Mouse (Mus musculus): Measurements from ENCODE around the gene Slc15a3. TPM values are rescaled to one million over a fixed set of nuclear protein-coding genes. Genes with fewer than 3 reads are reported as not detected.

Gene Slc15a3
- total and polyA plus RNA-seq, 3 experiments = not detected

DNA sequence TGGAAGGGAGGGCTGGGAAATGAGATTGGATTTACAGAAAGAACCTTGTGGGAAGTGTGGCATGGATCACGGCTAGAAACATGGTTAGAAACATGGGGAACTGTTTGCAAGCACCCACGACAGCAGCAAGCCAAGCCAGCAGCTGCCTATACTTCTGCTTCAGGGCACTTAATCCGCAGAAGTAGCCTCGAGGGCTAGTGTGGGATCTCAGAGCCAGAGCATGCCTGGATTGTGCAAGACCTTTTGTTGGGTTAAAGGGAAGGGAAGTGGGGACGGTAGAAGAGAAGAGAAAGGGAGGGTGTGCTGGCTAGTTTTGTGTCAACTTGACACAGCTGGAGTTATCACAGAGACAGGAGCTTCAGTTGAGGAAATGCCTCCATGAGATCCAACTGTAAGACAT lies 35.8 kb upstream of the Slc15a3 start:
- Histone ChIP-seq H3K27me3 (ENCODE audit: control insufficient read depth in 1 of 2, insufficient read depth in 2 of 2, low read length in 2 of 2) (peaks cover 2 to 6% of the 10 kb centered on the region in 2 experiments; a peak in 3 of 4 replicates), H3K9me3 (replicated peaks; ENCODE audit: insufficient read depth, low read length) (no peaks in the 10 kb centered on the region), H3K4me3 (ENCODE audit: control insufficient read depth in 1 of 2, insufficient read depth in 1 of 2, low read depth in 2 of 2, low read length in 2 of 2) (no peak overlapping the region), H3K79me2 (ENCODE audit: control insufficient read depth, insufficient read depth, low read length, poor library complexity) (no peaks in the 10 kb centered on the region), H3K27ac (ENCODE audit: control insufficient read depth, low read depth, low read length) (no peak overlapping the region), H3K36me3 (ENCODE audit: control insufficient read depth in 1 of 2, insufficient read depth in 2 of 2, low read length in 2 of 2) (no peaks in the 10 kb centered on the region), H3K9ac (ENCODE audit: control insufficient read depth, low read depth, low read length, poor library complexity, severe bottlenecking) (no peak overlapping the region), H3K4me1 (ENCODE audit: control insufficient read depth in 1 of 2, insufficient read depth in 2 of 2, low read length in 2 of 2) (no peaks in the 10 kb centered on the region)
- DNase-seq (ENCODE audit: low read depth, low spot score) = no peak
- TF ChIP-seq ELF1 (IDR thresholded peaks at IDR 0.05; ENCODE audit: low read depth, low read length) (no peak), USF2 (IDR thresholded peaks at IDR 0.05; ENCODE audit: borderline replicate concordance in 1 of 2, insufficient read depth in 1 of 2, low read depth in 1 of 2, low read length in 2 of 2) (no peak), ETS1 (IDR thresholded peaks at IDR 0.05; ENCODE audit: low read depth, low read length) (no peak), HCFC1 (IDR thresholded peaks at IDR 0.05; ENCODE audit: low read depth, low read length) (no peak), SMC3 (IDR thresholded peaks at IDR 0.05; ENCODE audit: low read depth, low read length) (no peak)

DNA sequence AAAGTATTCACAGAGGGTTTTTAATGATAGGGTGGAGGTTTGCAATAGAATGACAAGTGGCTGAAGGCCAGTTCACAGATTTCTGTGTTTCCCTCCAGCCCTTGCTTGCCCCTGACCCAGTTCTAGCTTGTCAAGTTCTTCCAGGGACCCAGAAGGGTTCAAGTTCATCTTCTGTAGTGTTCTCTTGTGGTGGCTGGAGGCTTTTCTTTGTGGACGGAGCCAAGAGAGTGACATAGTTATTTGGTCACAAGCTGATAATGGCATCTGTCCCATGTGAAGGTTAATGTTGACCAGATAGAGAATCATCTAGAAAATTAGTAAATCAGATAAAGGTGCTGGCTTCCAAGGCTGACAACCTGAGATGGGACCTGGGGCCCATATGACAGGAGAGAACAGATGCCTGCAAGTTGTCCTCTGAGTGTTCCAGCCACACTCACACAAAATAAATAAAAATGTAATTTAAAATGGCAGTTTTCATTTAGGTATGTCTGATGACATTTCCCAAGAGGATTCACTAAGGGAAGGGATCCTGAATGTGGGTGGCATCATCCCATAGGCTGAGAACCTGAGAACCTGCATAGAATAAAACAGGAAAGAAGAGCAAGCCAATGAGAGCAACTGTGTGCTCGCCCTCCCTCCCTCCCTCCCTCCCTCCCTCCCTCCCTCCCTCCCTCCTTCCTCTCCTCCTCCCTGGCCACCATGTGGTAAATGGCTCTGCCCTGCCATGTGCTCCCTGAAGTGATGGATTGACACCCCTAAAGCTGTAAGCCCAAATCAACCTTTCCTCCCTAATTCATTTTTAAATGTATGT lies 34.5 kb upstream of the Slc15a3 start:
- H3K27me3 ChIP-seq (ENCODE audit: control insufficient read depth in 1 of 2, insufficient read depth in 2 of 2, low read length in 2 of 2) = peaks cover 2 to 6% of the 10 kb centered on the region in 2 experiments; a peak in 3 of 4 replicates
- H3K27ac ChIP-seq (ENCODE audit: control insufficient read depth, low read depth, low read length) = no peak overlapping the region
- DNase-seq (ENCODE audit: low read depth, low spot score) = no peak

More for the DNA sequence above, 34.5 kb upstream of the Slc15a3 start:
- Histone ChIP-seq H3K4me1 (ENCODE audit: control insufficient read depth in 1 of 2, insufficient read depth in 2 of 2, low read length in 2 of 2) (no peaks in the 10 kb centered on the region), H3K9ac (ENCODE audit: control insufficient read depth, low read depth, low read length, poor library complexity, severe bottlenecking) (no peak overlapping the region), H3K36me3 (ENCODE audit: control insufficient read depth in 1 of 2, insufficient read depth in 2 of 2, low read length in 2 of 2) (no peaks in the 10 kb centered on the region), H3K9me3 (replicated peaks; ENCODE audit: insufficient read depth, low read length) (no peaks in the 10 kb centered on the region), H3K79me2 (ENCODE audit: control insufficient read depth, insufficient read depth, low read length, poor library complexity) (no peaks in the 10 kb centered on the region), H3K4me3 (ENCODE audit: control insufficient read depth in 1 of 2, insufficient read depth in 1 of 2, low read depth in 2 of 2, low read length in 2 of 2) (no peak overlapping the region)
- TF ChIP-seq ZC3H11A (IDR thresholded peaks at IDR 0.05; ENCODE audit: low read depth, low read length) (no peak), ETS1 (IDR thresholded peaks at IDR 0.05; ENCODE audit: low read depth, low read length) (no peak), RCOR1 (IDR thresholded peaks at IDR 0.05; ENCODE audit: low read depth, low read length) (no peak), CHD2 (IDR thresholded peaks at IDR 0.05; ENCODE audit: low read length) (no peak), CTCF (IDR thresholded peaks at IDR 0.05 in 2 of 3, conservative IDR thresholded peaks at IDR 0.05 in 1 of 3; ENCODE audit: control insufficient read depth in 1 of 3, insufficient read depth in 1 of 3, low read depth in 2 of 3, low read length in 3 of 3, poor library complexity in 1 of 3, severe bottlenecking in 1 of 3) (no peak), CHD1 (IDR thresholded peaks at IDR 0.05; ENCODE audit: low read depth, low read length) (no peak), BHLHE40 (IDR thresholded peaks at IDR 0.05; ENCODE audit: borderline replicate concordance, low read depth, low read length) (no peak), ZNF384 (IDR thresholded peaks at IDR 0.05; ENCODE audit: low read depth, low read length) (no peak), MYC (IDR thresholded peaks at IDR 0.05; ENCODE audit: low read depth, low read length) (no peak), SIN3A (IDR thresholded peaks at IDR 0.05; ENCODE audit: low read length) (no peak), MAZ (IDR thresholded peaks at IDR 0.05; ENCODE audit: low read depth, low read length) (no peak), GATA1 (IDR thresholded peaks at IDR 0.05; ENCODE audit: low read depth, low read length) (no peak), SMC3 (IDR thresholded peaks at IDR 0.05; ENCODE audit: low read depth, low read length) (no peak), TCF12 (IDR thresholded peaks at IDR 0.05; ENCODE audit: low read depth, low read length) (no peak), TAL1 (IDR thresholded peaks at IDR 0.05; ENCODE audit: low read length) (no peak), MYB (IDR thresholded peaks at IDR 0.05; ENCODE audit: low read depth, low read length) (no peak), KAT2A (conservative IDR thresholded peaks at IDR 0.05; ENCODE audit: low read depth, low read length) (no peak), MAFK (IDR thresholded peaks at IDR 0.05; ENCODE audit: borderline replicate concordance, low read depth, low read length) (no peak)
